Mouse (Mus musculus) MEL-GATA-1-ER (cell line): ENCODE measurements around the gene Cyb561d1.
A peak's percentile ranks its signal among the peaks of the same experiment; 100 is the strongest.
"Not testable (repeated sequence)": the region's sequence is repeated elsewhere in the genome, so short reads cannot be mapped to it uniquely, and the experiment has no call there.

Experiments
- DNase-seq: peaks from one replicate; pipeline ENCODE4 v3.0.0-alpha.2; 2012; ENCODE audit warnings: low read depth; ENCODE audit errors: extremely low read depth

Gene Cyb561d1

DNA sequence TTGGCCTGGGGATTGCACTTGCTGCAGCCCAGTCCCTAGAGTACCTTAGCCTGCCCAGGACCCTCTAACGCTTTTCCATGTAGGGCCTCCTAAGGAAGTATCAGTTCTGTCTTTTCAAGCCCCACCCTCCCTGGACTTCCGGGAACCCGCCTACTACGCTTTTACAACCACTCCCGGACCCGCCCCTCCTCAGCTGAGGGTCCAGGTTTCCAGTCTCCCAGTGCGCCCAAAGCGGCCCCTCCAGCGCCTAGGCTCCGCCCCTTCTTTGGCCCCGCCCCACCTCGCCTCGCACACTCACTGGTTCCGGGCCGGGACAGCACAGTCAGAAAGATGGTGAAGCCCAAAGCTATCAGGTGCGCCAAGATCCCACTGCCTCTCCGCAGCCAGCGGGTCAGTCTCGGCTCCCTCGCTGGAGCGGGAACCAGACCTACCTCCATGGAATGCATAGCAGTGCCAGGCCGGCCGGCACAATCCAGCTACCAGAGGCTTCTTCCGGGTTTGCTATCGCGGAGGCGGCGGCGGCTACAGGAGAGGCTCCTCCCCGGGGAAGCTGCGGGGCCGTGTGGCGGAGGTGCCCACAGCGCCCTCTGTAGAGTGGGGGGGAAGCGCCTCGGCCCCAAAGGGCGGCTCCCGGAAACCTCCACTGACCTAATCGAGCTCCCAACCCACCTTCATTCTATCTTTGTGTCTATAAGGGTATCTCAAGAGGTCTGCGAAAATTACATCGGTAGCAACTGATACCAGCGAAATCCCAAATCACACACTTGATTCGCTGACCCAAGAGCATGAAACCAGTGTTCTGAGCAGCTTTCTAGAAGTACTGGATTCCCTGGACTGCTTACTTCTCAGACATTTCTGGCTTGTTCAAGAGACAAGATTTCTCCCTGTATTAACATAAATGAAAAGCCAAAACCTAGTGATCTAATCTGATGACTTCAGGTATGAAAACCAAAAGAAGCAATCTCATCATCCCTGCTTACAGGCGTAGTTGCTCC lies at the start of gene Cyb561d1:
TSS of gene Cyb561d1 (minus strand) at position 884 of the 995 bp plus-strand sequence.
- peak; percentile 91 for DNase-seq

GRCm38 (mm10) chr3:108246857-108247256 lies 45.8 kb upstream of the Cyb561d1 start:
- DNase-seq, result peak; percentile 52

GRCm38 (mm10) chr3:108241243-108241839 lies 40.3 kb upstream of the Cyb561d1 start:
- DNase-seq, result no peak

GRCm38 (mm10) chr3:108237474-108238102 lies 36.6 kb upstream of the Cyb561d1 start:
- not testable (repeated sequence) for DNase-seq

GRCm38 (mm10) chr3:108231646-108232045 lies 30.6 kb upstream of the Cyb561d1 start:
- DNase-seq, result no peak

GRCm38 (mm10) chr3:108227521-108227920 lies 26.5 kb upstream of the Cyb561d1 start:
- DNase-seq, result no peak

DNA sequence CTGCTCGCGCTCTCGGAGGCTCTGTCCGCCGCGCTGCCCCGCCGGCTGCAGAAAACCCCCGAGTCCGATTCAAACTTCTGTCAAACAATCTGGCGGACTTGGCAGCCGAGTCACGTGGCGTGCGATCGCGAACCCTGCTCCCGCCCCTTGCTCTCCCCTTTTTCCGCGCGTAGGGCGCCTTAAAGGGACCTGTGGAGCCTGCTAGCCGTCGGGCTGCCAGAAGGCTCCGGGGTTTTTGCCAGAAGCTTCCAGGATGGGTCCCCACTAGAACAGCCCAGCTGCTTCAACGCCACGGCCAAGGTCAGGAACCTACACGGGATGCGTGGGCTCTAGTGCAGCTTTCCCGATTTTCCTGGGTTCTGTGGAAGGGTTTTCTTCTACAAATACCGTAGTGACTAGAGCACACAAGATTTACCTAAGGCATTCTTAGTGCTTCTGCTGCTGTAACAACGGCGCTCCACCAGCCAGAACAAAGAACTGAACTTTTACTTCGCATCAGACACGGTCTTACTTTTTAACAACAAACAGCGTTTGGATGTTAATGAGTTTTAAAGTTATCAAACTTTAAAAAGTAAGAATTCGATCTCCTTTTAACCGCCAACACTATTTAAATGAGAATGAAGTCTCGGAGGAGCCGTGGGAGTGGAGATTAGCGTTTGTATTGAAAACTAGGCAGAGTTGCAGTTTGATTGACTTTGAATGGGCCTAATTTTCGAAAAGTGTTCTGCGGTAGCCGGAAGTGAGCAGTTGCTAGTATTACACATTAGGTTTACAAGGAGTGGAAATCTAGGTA lies 25.7 kb upstream of the Cyb561d1 start, which contains the start of gene Sypl2:
TSS of gene Sypl2 (minus strand) at position 91 of the 793 bp plus-strand sequence.
- no peak for DNase-seq

DNA sequence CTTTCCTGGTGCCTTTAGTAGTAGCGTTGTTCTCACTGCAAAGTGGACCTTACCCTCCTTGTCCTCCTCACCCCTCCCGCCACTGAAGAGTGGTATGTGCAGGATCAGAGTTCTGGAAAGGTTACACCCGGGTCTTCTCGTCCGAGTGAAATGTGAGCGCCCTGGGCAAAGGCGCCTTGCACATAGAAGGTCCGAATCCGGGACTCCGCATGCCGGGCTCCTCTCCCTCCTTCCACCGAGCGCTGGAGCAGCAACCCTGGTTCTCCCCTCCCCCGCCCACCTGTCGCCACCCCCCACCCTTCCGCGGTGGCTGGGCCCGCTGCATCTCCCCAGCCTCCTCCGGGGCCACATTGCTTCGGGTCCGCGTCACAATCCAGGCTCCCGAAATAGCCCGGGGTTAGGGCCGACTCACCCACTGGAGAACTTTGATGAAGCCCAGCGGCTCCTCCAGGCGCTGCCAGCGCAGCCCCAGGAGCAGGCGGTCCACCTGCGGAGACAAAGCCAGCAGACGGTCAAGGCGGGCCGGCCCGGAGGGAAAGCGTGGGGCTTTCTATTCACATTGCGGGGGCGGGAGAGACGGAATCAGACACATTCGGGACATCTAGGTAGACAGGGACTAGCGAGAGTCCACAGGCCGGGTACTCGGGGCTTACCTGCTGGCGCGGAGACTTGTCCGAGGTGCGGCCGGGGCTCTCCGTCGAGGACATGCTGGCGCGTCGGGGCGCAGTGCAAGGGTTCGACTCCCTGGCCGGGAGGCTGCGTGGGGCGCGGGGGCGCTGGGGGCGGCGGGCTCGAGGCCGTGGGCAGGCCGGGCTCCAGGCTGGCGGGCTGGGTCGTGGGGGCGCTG lies 24.9 kb upstream of the Cyb561d1 start:
- DNase-seq, result no peak

DNA sequence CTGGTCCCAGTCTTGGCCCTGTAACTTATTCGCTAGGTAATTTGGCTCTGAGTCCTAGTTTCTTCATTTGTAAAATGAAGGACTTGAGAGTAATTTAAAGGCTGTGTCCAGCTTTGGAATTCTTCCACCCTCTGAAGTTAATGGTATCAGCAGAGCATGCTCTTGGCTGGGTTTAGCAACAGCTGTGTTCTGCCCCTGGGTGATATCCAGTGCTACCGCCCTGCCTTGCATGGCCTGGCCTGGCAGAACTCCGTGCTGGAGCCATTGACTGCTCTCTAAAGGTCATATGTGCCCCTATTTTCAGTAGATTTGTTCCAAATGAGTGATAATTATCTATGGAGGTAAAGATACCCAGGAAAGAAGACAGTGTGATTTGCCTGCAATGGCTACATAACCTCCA lies 19.6 kb upstream of the Cyb561d1 start:
- DNase-seq, result no peak

- no peak for DNase-seq
These were observed 13.7 kb upstream of the Cyb561d1 start for GRCm38 (mm10) chr3:108214734-108215133.

- DNase-seq, result no peak
These were observed 11.4 kb upstream of the Cyb561d1 start for GRCm38 (mm10) chr3:108212406-108212805.

GRCm38 (mm10) chr3:108211845-108212244 lies 10.8 kb upstream of the Cyb561d1 start:
- DNase-seq, result no peak

DNA sequence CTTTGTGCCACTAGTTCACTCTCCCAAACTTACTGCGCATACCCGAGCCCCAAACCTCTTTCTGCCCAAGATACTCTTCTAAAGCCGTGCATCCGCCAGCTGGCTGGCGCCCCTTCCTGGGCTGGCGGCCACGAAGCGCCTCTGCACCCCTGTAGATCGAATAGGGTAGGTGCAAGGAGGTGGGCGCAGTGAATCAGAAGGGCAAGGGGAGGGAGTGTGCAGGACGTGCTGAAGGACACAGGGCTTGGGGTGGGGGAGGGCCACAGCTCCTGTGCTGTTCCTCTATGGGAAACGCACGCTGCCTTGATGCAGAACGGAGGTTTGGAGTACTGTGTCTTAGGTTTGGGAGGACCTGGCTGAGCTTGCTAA lies 9.7 kb upstream of the Cyb561d1 start, which contains the start of gene Atxn7l2:
TSS of gene Atxn7l2 (minus strand) at position 164 of the 369 bp plus-strand sequence.
- DNase-seq, result no peak

- peak; percentile 93 for DNase-seq
These were observed 9.1 kb upstream of the Cyb561d1 start for GRCm38 (mm10) chr3:108209946-108210770.

DNA sequence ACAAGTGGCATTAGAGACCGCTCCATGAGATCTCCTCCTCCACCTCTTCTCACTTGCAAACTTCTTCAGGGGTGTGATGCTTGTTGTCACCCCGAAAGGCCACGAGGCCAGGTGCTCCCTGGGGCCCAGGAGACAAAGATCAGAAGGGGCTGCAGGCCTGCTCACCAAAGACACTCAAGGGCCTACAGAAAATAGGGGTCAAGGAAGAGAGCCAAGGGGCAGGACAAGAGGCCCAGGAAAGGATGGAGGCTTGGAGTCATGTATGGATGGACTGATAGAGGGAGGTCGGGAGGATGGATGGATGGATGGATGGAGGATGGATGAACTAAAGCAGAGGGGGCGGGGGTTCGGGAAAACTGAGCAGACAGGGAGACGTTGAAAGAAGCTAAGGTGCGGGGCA lies 8.5 kb upstream of the Cyb561d1 start:
- DNase-seq, result no peak

- DNase-seq, result no peak
These were observed 8.0 kb upstream of the Cyb561d1 start for GRCm38 (mm10) chr3:108209001-108209400.

- no peak for DNase-seq
These were observed 5.8 kb upstream of the Cyb561d1 start for GRCm38 (mm10) chr3:108206731-108207375.

GRCm38 (mm10) chr3:108205601-108206000 lies 4.6 kb upstream of the Cyb561d1 start:
- no peak for DNase-seq

GRCm38 (mm10) chr3:108204470-108204869 lies 3.5 kb upstream of the Cyb561d1 start:
- DNase-seq, result no peak
